Mouse (Mus musculus) left cerebral cortex, adult 2 months (tissue): ENCODE data around the gene Map3k4. TPM values are rescaled to one million over a fixed set of nuclear protein-coding genes. Genes with fewer than 3 reads are reported as not detected.

ENCODE experiments used
- DNase-seq, 2 experiments: peaks; one replicate each; pipeline ENCODE4 v3.0.0; 2021 to 2022; ENCODE audit warnings: low spot score in 2 of 2, mixed read lengths in 1 of 2; ENCODE audit errors: extremely low spot score in 1 of 2
- H3K27ac ChIP-seq: fragments of 200-600 bp; 2 replicates; pipeline ENCODE4 v1.8.1; 2022
- H3K4me3 ChIP-seq: fragments of 200-600 bp; 2 replicates; pipeline ENCODE4 v1.8.1; 2022
- CTCF ChIP-seq: fragments of 200-600 bp; IDR thresholded peaks from 2 replicates; pipeline ENCODE4 v1.8.1; 2022; ENCODE audit warnings: antibody characterized with exemption, mild to moderate bottlenecking, moderate library complexity
- intact Hi-C: fragments of 180-260 bp; cut with DNase I; formaldehyde crosslinking; loops from one replicate; pipeline ENCODE4 v1.15.1; 2025
- long read RNA-seq, 2 experiments: library from polyadenylated mRNA; stranded (forward); transcript quantifications; one replicate each; pipeline ENCODE4 v2.0.0; 2021; ENCODE audit warnings: borderline mapping rate in 2 of 2
- total RNA-seq, 2 experiments: library from RNA; stranded (reverse); gene quantifications; 2 replicates each; pipeline ENCODE4 v1.2.3; 2021

Map3k4 gene
- 10 to 100 TPM; 50.0 to 50.2 TPM for total RNA-seq
- long read RNA-seq, experiment 1, full-length matches to known transcripts, result 36 of 59 reads
- long read RNA-seq, experiment 1, partial matches to known transcripts, result 8 of 59 reads
- long read RNA-seq, experiment 1, other reads (novel, unspliced or antisense), result 15 of 59 reads
- long read RNA-seq, experiment 2, full-length matches to known transcripts, result 34 of 56 reads
- long read RNA-seq, experiment 2, partial matches to known transcripts, result 14 of 56 reads
- long read RNA-seq, experiment 2, other reads (novel, unspliced or antisense), result 8 of 56 reads

DNA sequence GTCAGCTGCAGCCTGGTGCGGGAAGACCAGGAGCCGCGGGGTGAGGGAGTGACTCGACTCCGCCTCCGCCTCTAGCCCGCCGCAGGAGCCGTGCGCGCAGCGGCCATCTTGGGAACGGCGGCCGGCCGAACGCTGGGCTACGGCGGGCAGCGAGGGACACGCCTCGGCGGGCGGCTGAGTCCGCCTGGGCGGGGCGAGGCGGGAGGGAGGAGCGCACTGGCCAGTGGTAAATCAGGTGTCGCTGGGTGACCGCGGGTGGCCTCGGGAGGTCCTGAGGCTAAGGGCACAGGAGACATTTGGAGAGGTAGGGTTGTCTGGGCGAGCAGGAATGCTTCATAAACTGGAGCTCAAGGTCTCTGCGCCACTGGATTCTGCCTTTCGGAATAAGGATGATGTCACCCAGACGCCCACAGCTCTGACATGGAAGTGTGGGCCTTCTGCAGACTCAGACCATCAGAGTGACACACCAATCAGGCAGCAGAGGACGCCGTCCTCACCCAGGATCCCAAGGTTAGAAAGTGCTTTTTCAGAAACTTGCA, at the start of gene Map3k4:
TSS of gene Map3k4 (minus strand) at position 134 of the 539 bp plus-strand sequence.
- intact Hi-C loops, result loop anchor here (2.0 kb wide), 2 partner anchors 48 to 52 kb away; no protein-coding TSS in a partner anchor
- TF ChIP-seq CTCF, result no peak; the same call in none of the 2 replicates
- Histone ChIP-seq H3K4me3 (peak within 1 kb of the TSS; percentile 92), H3K27ac (peak within 1 kb of the TSS; percentile 97)
- peak; percentile 94 to 98 for DNase-seq

DNA sequence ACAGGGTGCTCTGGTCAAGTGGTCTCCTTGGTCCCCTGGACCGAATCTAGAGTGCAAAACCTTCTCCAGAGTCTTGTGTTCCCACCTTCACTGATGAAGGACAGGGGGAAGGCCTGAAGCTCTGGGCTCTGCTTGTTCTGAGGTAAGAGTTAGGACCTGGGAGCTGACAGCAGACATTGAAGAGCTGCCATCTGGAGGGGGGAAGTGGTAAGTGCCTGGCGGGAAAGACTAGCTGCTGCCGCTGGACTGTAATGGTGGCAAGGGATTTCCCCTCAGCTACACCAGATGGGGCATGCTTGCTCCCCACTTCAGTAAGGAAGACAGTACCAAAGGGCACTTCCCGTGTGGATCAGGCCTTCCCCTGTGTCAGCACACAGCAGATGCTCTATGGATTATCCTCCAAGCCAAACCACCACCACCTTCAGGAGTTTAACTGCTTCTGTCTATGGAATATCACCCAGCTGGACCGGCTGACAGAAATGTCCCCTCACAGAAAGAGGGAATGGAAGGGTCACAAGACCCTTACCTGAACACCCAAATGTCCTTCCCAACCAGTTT, 48.9 kb upstream of the Map3k4 start:
- Histone ChIP-seq H3K4me3 (no peak overlapping the region), H3K27ac (no peak overlapping the region)
- intact Hi-C loops, result loop anchor here (2.0 kb wide), 3 partner anchors 49 to 143 kb away; partner anchors contain the start of gene Map3k4
- peak; percentile 43 to 57 for DNase-seq
- peak; percentile 73 for TF ChIP-seq CTCF

DNA sequence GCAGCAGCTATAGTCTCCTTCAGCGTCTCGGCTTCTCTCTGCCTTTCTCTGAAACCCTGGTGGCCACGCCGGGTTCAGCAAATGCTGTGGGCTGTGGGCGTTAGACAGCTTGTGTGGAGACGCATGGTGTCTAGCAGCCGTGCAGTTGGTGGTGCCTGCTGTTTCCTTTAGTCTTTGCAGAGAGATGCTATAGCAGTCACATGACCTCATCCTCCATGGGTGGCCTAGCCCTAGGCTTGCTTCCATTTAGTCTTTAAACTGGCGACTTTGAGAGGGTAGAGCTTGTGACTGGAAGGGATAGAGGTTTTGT, 45.8 kb upstream of the Map3k4 start:
- TF ChIP-seq CTCF, result peak; percentile 31
- DNase-seq, result peak; percentile 26 to 36
- no peak overlapping the region for H3K27ac ChIP-seq
- intact Hi-C loops, result no loop called here
- H3K4me3 ChIP-seq, result no peak overlapping the region

DNA sequence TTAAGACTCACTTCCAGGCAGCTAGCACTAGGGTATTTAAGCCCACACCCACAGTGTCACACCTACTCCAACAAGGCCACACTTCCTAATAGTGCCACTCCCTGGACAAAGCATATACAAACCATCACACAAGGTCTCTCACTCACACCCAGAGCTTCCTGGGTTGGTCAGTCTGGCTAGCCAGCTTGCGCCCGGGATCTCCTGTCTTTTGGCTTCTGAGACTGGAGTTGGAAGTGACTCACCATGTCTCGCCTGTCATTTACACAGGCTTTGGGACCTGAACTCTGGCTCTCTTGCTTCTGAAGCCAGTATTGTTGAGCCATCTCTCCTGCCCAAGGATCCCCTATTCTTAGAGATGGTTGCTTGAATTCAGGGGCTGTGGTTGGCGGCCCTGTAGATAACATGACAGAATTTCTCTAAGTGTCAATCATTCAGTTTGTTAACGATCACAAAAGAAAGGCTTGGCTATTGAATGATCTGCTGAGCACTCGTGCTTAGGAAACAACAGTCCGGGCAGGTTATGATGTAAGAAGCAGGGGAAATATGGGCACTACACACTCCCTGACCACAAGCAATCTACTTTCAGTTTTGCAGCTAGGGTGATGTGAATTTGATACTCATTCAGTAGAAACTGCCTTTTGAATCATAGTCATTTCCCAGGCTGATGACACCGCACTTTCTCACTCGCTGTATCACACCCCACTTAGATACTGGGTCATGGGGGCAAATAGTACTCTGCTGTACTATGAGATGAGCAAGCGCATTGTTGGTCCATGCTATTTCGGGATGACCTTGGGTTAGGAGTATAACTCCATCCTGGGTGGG, 45.2 kb upstream of the Map3k4 start:
- intact Hi-C loops, result no loop called here
- no peak for DNase-seq
- TF ChIP-seq CTCF, result no peak
- no peak overlapping the region for H3K27ac ChIP-seq
- no peak overlapping the region for H3K4me3 ChIP-seq

DNA sequence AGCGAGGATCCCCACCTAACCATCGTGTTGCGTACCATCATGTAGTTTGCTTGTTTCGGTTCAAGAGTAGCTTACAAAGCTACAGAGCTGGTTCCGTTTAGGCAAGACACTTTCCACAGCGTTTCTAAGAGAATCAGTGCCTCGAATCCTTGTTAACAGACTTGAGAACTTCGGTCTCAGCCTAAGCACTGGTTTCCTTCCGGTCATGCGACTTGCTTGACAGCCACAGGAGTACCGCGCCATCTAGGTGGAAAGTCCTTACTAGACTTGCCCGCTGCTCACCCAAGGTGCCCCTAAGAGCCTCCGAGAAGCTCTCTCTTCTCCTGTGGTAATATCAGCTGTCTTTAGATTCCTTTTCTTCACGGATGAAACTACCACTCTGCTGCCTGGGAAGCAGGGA, 41.3 kb upstream of the Map3k4 start:
- H3K4me3 ChIP-seq, result no peak overlapping the region
- no peak for TF ChIP-seq CTCF
- H3K27ac ChIP-seq, result no peak overlapping the region
- intact Hi-C loops, result no loop called here
- DNase-seq, result no peak

DNA sequence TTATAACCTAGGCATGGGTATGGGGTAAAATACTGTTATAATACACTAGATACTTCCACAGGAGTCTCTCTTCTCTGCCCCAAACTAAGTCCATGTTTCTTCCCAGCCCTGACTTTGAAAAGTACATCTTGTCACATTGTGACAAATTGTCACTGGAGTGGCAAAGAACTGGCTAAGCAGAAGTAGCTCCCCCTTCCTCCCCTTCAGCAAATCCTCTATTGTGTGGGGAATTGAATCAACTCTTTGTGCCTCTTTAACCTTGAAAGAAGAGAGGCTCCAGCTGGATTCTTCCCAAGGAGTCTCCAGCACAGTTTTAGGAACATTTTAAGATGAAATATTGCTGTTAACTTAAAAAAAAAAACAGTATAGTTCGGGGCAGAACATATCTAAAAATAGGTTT, 34.2 kb upstream of the Map3k4 start:
- TF ChIP-seq CTCF, result no peak
- Histone ChIP-seq H3K27ac (no peak overlapping the region), H3K4me3 (no peak overlapping the region)
- no peak for DNase-seq
- intact Hi-C loops, result no loop called here

DNA sequence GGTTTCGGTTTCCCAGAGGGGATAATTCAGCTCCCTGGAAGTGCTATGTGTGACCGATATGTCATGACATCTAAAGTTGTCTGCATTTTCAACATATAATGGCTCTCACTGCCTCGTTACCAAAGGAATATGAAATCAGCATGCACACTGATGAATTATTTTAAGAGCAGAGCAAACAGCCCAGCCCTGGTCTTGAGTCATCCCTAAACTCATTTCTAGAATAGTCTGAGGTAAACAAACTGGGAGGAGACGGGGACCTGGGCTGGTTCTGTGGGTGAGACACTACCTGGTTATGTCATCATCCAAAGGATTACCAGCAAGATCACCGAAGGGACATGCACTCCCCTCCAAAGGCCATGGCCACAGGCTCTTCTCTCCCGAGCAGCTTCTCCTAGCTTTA, 33.0 kb upstream of the Map3k4 start:
- no peak for DNase-seq
- no peak overlapping the region for H3K4me3 ChIP-seq
- no peak for TF ChIP-seq CTCF
- intact Hi-C loops, result no loop called here
- no peak overlapping the region for H3K27ac ChIP-seq

DNA sequence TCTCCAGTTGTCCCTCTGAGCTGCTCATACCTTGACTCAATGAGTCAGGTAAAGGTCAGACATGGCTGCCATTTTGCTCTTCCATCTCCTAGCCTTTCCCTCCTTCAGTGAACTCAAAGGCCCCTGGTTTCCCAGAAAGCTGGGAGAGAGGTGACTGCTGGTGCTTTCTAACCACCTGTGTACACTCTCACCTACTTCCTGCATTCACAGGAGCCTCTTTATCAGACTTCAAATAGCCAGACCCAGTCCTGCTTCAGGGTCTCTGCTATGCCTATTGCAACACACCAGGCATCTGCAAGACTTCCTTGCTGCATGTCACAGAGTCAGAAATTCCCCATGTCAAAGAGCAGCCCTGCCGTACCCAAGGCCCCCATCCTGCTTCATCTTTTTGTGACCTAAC, 28.9 kb upstream of the Map3k4 start:
- no peak for TF ChIP-seq CTCF
- DNase-seq, result no peak

DNA sequence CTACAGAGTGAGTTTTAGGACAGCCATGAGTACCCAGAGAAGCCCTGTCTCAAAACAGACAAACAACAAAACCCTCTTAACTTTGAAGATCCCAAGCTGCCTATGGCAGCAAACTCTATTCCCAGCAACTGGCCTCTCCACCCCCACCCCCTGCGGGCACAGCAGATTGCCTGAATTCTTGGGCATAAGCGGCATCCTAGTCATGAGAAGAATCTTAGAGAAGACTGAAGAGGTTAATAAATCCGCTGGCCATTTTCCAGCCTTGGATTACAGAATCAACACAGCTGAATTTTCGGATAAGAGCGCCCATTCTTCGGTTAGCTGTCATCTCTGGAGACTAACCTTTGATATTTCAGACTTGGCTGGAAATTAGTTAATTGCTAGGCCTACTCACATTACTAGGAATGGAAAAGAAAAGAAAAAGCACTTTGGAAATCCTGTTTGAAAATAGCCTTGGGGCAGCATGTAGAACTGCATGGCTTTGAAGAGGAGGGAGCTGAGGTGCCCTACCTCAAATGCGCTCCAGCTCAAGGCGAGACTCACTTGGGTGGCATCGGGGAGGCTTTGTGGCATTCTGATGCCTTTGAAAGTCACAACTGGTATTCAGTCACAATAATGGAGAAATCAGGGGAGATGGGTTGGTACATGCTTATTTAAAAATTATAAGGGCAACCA, 25.2 kb upstream of the Map3k4 start:
- intact Hi-C loops, result no loop called here
- Histone ChIP-seq H3K27ac (no peak overlapping the region), H3K4me3 (no peak overlapping the region)
- no peak for DNase-seq
- no peak for TF ChIP-seq CTCF

More for the DNA sequence above, 28.9 kb upstream of the Map3k4 start:
- H3K27ac ChIP-seq, result no peak overlapping the region
- intact Hi-C loops, result no loop called here
- H3K4me3 ChIP-seq, result no peak overlapping the region

DNA sequence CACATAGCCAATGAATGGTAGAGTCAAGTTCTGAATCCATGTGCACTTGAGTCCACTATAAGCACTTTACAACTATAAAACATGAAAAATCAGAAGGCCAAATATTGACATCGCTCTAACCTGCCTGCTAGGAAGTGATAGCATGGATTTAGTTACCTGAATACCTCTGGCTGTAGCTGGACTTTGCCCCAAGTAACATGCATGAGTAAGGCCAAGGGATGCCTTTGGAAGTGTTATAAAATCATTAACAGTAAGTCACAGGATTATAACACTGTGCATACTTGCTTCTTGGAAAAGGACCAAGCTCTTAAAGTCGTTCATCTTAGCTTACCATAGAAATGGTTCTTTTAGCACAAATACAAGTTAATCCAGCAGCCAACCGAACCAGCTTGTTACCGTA, 18.6 kb upstream of the Map3k4 start:
- intact Hi-C loops, result no loop called here
- Histone ChIP-seq H3K4me3 (no peak overlapping the region), H3K27ac (no peak overlapping the region)
- DNase-seq, result no peak
- no peak for TF ChIP-seq CTCF

DNA sequence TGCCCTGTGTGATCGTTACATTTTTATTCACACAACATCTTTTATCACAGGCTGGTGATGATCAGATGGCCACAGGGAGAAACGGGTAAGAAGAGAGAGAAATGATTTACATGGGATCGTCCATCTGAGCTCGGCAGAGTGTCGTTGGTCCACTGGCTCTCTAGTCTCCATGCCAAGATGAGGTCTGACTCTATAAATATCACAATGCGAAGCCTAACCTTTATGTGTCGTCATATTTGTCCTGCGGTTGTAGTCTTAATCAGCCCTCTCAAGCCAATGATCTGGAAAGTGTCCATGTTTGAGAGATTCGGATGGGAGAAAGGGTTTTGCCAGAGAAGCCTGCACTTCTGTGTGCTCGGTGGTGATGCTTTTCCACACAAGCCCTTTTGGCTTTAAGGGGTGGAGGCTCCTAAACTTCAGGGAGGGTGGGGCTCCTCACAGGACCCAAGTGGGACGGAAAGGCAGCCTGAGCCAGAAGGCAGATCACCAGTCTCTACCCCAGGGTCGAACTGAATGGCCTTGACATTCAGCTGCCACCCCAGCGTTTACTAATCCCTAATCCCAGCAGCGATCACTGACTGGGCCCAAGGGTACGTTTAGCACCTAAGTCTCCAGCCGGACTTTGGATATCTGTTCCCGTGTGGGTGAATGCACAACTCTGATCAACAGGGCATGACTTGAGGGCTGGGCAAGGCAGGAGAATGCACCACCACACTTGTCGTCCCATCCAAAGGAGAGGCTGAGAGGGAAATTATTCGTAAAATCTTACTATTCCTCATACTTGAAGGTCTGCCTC, 17.7 kb upstream of the Map3k4 start:
- Histone ChIP-seq H3K27ac (no peak overlapping the region), H3K4me3 (no peak overlapping the region)
- intact Hi-C loops, result no loop called here

More for the DNA sequence above, 17.7 kb upstream of the Map3k4 start:
- no peak for DNase-seq
- TF ChIP-seq CTCF, result no peak
